Mouse (Mus musculus): Measurements from ENCODE around the gene Rbm41.

Gene Rbm41

DNA sequence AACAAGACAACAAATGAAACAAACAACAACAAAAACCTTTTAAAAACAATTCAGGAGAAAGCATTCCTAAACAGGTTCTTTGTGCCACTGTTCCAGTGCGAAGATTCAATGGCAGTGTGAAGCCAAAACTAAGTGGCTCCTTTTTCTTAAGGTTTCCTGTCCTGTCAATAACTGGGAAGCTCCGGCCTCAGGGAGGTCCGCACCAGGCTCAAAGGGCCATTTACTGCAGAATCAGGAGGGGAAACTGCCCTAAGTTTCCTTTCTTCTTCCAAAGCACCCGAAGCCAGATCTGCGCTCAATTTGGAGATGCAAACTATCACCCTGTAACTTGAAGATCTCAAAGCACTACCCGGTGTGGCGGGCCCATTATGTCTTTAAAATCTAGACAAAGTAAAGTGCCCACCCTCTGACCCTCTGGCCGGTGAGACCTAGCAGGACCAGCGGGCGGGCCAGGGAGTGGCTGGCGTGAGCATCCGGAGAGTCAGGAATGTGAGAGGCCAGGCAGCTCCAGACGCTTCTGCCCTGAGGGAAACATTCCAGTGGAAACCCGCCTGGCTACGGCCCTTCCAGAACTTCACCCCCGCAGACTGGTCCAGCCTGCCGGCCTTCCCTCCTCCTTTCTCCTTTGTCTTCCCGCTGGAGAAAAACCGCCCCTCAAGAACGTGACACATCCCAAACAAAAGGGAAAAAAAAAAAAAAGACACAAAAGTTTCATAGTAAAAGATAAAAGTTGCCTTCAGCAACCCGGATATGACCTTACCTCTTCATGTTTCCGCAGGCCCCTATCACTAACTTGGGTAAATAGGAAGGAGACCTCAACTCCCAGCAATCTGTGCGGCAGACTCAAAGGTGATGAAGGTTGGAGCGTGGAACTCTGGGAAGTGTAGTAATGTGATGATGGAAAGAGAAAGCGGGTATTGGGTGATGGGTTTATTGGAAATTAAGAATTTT lies at the start of gene Rbm41:
TSS of gene Rbm41 (minus strand) at position 856 of the 951 bp plus-strand sequence.
- DNase-seq (ENCODE audit: low spot score), result peak; percentile 51

DNA sequence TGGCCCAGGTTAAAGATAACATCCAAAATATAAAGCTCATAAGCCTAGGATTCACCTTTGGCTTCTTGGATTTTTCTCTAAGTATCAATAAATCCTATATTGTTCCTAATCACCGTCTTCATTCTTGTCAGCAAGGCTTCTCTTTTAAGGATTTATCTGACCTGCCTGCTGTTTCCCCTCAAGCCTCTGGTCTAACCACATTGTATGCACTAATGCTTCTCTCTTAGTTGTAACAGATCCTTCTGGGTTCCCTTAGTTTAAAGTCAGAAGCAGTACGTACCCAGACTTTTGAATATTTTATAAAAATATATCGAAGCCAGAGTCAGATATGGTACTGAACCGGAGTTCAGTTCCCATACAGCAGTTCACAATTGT lies 283 bp upstream of the Rbm41 start:
- DNase-seq (ENCODE audit: low spot score), result no peak

- no peak for DNase-seq (ENCODE audit: low spot score)
These were observed 16.3 kb downstream of the Rbm41 start for GRCm38 (mm10) chrX:139982115-139982514.

GRCm38 (mm10) chrX:139933507-139933906 lies 64.9 kb downstream of the Rbm41 start:
- no peak for DNase-seq (ENCODE audit: low spot score)

DNA sequence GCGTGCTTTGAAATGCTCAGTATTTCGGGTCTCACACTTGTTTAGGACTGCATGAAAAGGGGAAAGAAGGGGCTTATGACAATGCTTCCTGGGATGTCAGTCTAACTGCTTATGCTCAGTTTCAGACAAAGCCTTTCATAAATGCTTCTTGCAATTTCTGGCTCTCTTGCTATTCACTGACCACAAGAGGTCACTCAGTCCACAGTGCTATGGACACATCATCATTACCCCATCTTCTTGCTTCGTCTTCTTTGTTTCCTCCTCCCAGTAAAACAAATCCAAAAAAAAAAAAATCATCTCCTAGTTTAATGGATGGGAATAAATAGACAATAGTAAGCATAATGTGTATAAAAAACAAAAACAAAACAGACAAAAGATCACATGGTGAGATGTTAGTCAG lies 65.9 kb downstream of the Rbm41 start:
- DNase-seq (ENCODE audit: low spot score), result no peak

DNA sequence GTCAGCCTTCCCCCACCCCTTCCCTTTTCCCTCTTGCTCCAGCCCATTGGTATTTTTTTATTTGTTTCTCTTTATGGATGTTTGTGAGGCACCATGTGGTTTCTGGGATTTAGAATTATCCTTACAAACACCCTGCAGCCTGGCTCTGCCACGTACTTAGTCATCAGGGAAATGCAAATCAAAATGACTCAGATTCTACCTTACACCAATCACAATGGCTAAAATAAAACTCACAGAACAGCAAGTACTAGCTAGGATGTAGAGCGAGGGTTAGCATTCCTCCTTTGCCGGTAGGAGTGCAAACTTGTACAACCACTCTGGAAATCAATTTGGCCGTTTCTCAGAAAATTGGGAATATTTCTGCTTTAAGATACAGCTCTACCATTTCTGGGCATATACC lies 77.8 kb downstream of the Rbm41 start:
- DNase-seq (ENCODE audit: low spot score), result no peak

DNA sequence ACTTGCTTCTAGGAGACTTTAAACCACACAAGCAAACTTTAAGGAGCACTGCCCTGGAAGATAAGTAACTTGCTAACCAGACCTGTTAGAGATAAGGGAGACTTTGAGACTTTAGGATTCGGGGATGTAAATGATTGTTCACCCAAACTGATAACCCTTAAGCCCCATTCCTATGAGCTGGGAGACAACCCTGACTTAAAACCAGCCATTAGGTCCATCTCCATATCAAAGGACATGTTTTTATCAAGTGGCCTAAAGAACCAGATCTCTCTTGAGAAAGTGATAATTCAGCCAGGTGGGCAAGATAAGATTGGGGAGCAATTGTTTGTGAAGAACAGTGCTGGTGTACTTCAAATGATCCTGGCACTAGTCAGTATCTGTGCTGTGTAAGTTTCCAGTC lies 107.0 kb downstream of the Rbm41 start:
- DNase-seq (ENCODE audit: low spot score), result no peak

GRCm38 (mm10) chrX:139883221-139883620 lies 115.2 kb downstream of the Rbm41 start:
- DNase-seq (ENCODE audit: low spot score), result no peak

GRCm38 (mm10) chrX:139877936-139878335 lies 120.5 kb downstream of the Rbm41 start:
- no peak for DNase-seq (ENCODE audit: low spot score)

GRCm38 (mm10) chrX:139877105-139877504 lies 121.3 kb downstream of the Rbm41 start:
- no peak for DNase-seq (ENCODE audit: low spot score)

GRCm38 (mm10) chrX:139870938-139871791 lies 127.2 kb downstream of the Rbm41 start, which contains the start of gene Morc4:
Gene Morc4 (minus strand): TSS chrX:139871677.
- peak; percentile 28 for DNase-seq (ENCODE audit: low spot score)

GRCm38 (mm10) chrX:139870300-139870711 lies 128.1 kb downstream of the Rbm41 start:
- DNase-seq (ENCODE audit: low spot score), result no peak

- no peak for DNase-seq (ENCODE audit: low spot score)
These were observed 139.0 kb downstream of the Rbm41 start for GRCm38 (mm10) chrX:139859402-139859801.

DNA sequence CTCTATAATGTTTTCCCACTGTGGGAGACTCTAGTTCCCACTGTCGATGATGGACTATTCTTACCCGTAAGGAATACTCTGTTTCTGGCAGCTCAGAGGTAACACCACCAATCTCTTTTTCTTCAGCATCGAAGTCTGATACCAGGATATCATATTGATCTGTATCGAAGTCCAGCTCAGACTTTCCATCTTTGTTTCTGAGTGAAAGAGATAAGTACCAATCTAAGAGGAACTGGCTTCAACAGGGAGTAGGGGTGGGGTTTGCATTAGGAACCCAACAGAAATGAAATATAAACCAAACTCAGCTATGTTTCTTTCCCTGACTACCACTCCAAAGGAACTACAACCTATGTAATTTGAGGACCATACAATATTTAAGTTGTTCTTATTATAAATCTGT lies 143.6 kb downstream of the Rbm41 start:
- DNase-seq (ENCODE audit: low spot score), result no peak

DNA sequence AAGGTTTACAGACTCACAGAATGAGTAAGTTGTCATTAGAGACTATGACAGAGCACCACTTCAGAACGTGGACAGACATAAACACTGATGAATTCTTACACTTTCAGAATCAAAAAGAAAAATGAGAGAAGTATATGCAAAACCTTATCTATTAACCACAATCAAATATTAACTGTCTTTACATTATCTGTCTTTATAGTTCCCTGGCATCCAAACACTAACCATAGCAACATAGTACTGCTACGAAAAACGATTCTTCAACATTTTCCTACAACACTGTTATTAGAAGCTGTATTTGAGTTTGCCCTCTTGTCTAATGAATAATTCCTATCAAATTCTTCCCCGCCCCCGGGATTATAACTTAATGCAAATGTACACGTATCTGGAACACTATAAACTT lies 157.3 kb downstream of the Rbm41 start:
- no peak for DNase-seq (ENCODE audit: low spot score)

Data from layer of hippocampus, adult 11-12 months (tissue).